Mouse (Mus musculus): ENCODE data around the gene Ercc2.

DNA sequence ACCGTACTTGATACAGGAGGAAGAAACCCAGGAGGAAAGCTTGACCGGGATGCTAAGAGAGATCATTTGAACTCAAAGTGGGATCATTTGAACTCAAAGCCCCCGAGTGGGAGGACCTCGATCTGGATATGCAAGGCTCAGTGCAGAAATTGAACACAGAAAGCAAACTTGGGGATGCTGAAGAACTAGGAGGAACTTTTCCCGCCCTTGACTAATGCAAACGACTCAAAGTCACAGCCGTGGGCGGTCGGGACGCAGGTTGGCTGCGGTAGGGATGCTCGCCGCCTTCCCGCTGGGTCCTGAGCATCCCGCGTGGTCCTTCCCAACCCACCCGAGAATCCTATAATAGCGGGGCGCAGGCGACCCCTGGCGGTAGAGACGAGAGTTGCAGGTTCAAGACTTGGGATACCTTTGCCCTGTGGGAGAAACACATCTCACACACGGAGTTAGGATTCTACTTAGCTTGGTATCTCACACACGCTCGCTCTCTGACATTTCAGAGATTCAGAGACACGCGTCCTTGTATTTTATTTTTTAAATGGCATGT is 39.3 kb upstream of the Ercc2 start:
- TF ChIP-seq GATA1 (IDR thresholded peaks at IDR 0.05; ENCODE audit: borderline replicate concordance, low read length) (no peak), CTCF (IDR thresholded peaks at IDR 0.05; ENCODE audit: low read depth, low read length) (no peak)

Data from G1E (cell line).